In genomic region chr16:52744720-52745119, GRCm38 (mm10) we compare ENCODE assay signal across 14 mouse cellular contexts.
"Had no signal": no experiment of that assay in that cellular context is flagged by ENCODE, and none has a peak within 500 bp of the region (broad histone marks: within the 10 kb centered on the region; RNA-seq: fewer than 3 reads in every experiment).

No protein-coding gene starts in this region.

- H3K9me3 ChIP-seq: kidney, embryonic 15.5 days; limb, embryonic 15.5 days; liver, embryonic 12.5 days; midbrain, embryonic 10.5 days; neural tube, embryonic 15.5 days had no signal

- H3K27me3 ChIP-seq: kidney, embryonic 15.5 days; limb, embryonic 15.5 days; liver, embryonic 12.5 days; neural tube, embryonic 15.5 days had no signal

- DNase-seq: kidney, adult 2 months; kidney, postnatal 14 days; lung, embryonic 14.5 days; lung, postnatal 10 days; lung, postnatal 4 days; right cerebral cortex, postnatal 4 days; spleen, adult 18-20 months; thymus, adult 18-20 months; thymus, postnatal 14 days had no signal

- H3K4me2 ChIP-seq: kidney, embryonic 15.5 days; limb, embryonic 15.5 days; liver, embryonic 12.5 days; lung, embryonic 14.5 days; neural tube, embryonic 15.5 days had no signal

- H3K36me3 ChIP-seq: kidney, embryonic 15.5 days; limb, embryonic 15.5 days; liver, embryonic 12.5 days; midbrain, embryonic 10.5 days; neural tube, embryonic 15.5 days had no signal

- H3K27ac ChIP-seq: kidney, embryonic 15.5 days; limb, embryonic 15.5 days; liver, embryonic 12.5 days; midbrain, embryonic 10.5 days; neural tube, embryonic 15.5 days had no signal

- ATAC-seq: liver, embryonic 12.5 days had no signal

- H3K4me3 ChIP-seq: kidney, embryonic 15.5 days; limb, embryonic 15.5 days; liver, embryonic 12.5 days; midbrain, embryonic 10.5 days; neural tube, embryonic 15.5 days had no signal

- H3K4me1 ChIP-seq: liver, embryonic 12.5 days; neural tube, embryonic 15.5 days had no signal

- H3K9ac ChIP-seq: kidney, embryonic 15.5 days; limb, embryonic 15.5 days; liver, embryonic 12.5 days; lung, embryonic 14.5 days; neural tube, embryonic 15.5 days had no signal
